Mouse (Mus musculus): ENCODE results near the gene Astn2. TPM values are rescaled to one million over a fixed set of nuclear protein-coding genes. Genes with fewer than 3 reads are reported as not detected.
A peak's percentile ranks its signal among the peaks of the same experiment; 100 is the strongest.

Astn2 gene
- not detected in 2 replicates for polyA plus RNA-seq (2012; ENCODE audit: insufficient read depth, insufficient read length, missing spikeins)

- no peak for TF ChIP-seq CTCF (IDR thresholded peaks at IDR 0.05; ENCODE audit: low read depth, low read length)
- TF ChIP-seq POLR2A (IDR thresholded peaks at IDR 0.05; ENCODE audit: borderline replicate concordance, low read depth, low read length): no peak
- Histone ChIP-seq H3K4me3 (ENCODE audit: insufficient read depth, low read length) (peak within 1 kb of the TSS; percentile 20), H3K4me1 (ENCODE audit: control insufficient read depth, insufficient read depth, low read length) (no peaks in the 10 kb centered on the region), H3K27ac (ENCODE audit: insufficient read depth, low read depth, low read length) (no peak within 1 kb of the TSS)
Observed at GRCm38 (mm10) chr4:66404201-66404711, at the start of gene Astn2. TSS of gene Astn2 (minus strand) at chr4:66404611.

GRCm38 (mm10) chr4:66450115-66450514 lies 45.7 kb upstream of the Astn2 start:
- Histone ChIP-seq H3K4me1 (ENCODE audit: control insufficient read depth, insufficient read depth, low read length) (no peaks in the 10 kb centered on the region), H3K27ac (ENCODE audit: insufficient read depth, low read depth, low read length) (no peak overlapping the region), H3K4me3 (ENCODE audit: insufficient read depth, low read length) (no peak overlapping the region)
- no peak for TF ChIP-seq POLR2A (IDR thresholded peaks at IDR 0.05; ENCODE audit: borderline replicate concordance, low read depth, low read length)
- TF ChIP-seq CTCF (IDR thresholded peaks at IDR 0.05; ENCODE audit: low read depth, low read length): no peak

- Histone ChIP-seq H3K27ac (ENCODE audit: insufficient read depth, low read depth, low read length) (no peak overlapping the region), H3K4me1 (ENCODE audit: control insufficient read depth, insufficient read depth, low read length) (no peaks in the 10 kb centered on the region), H3K4me3 (ENCODE audit: insufficient read depth, low read length) (no peak overlapping the region)
- TF ChIP-seq CTCF (IDR thresholded peaks at IDR 0.05; ENCODE audit: low read depth, low read length) (no peak), POLR2A (IDR thresholded peaks at IDR 0.05; ENCODE audit: borderline replicate concordance, low read depth, low read length) (no peak)
Observed at GRCm38 (mm10) chr4:66431256-66431655, 26.8 kb upstream of the Astn2 start.

DNA sequence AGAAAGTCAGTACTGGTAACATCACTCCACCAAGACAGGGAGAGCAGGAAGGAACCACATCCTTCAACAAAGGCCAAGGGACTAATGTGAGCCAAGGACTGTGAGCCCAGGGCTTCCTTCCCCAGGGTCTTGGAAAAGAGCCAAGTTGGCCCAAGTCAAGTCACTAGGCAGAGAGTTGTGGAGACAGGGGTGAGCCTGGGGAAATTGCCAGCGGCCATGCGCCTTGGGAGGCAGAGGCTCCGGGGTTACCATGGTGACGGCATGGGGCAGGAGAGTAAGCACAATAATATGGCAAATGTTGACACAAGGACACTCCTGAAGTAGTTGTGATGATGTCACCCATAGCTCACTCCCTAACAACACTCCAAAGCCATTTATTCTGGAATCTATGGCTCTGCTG lies 21.4 kb upstream of the Astn2 start:
- TF ChIP-seq CTCF (IDR thresholded peaks at IDR 0.05; ENCODE audit: low read depth, low read length) (no peak), POLR2A (IDR thresholded peaks at IDR 0.05; ENCODE audit: borderline replicate concordance, low read depth, low read length) (no peak)
- H3K27ac ChIP-seq (ENCODE audit: insufficient read depth, low read depth, low read length): no peak overlapping the region
- no peak overlapping the region for H3K4me3 ChIP-seq (ENCODE audit: insufficient read depth, low read length)
- H3K4me1 ChIP-seq (ENCODE audit: control insufficient read depth, insufficient read depth, low read length): no peaks in the 10 kb centered on the region

DNA sequence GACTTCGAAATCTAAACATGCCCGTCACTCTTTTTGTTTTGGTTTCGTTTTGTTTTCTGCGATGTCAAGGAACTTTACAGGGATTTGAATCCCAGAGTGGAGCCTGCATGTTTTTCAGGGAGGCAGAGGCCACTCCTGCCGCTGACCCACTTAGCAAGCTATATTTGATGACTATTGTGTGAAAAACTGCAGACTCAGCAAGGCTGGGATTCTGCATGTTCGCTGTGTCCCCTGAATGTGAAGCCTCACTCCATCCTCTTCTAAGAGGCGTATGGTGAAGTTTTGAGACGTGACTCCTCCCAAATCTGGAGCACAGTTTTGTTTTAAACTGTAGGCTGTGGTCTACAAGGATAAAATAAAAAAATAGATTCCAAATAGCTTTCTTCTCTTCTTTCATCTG lies 10.4 kb upstream of the Astn2 start:
- TF ChIP-seq CTCF (IDR thresholded peaks at IDR 0.05; ENCODE audit: low read depth, low read length) (no peak), POLR2A (IDR thresholded peaks at IDR 0.05; ENCODE audit: borderline replicate concordance, low read depth, low read length) (no peak)
- no peak overlapping the region for H3K4me3 ChIP-seq (ENCODE audit: insufficient read depth, low read length)

DNA sequence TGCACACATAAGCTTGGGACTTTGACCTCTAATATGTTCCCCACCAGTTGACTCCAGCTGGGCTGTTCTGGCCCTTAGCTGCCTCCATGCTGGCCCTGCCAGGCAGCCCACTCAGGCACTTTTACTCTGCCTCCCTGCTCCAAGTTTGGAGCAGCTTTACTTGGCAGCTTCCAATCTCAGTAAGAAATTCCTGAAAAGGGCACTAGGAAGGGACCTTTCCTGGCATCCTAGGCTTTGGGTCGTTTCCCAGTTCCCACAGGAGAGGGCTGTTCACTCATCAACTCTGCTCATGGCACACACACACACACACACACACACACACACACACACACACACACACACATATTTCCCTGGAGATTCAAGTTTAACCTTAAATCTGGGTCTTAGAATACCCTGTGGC lies 675 bp upstream of the Astn2 start:
- no peak overlapping the region for H3K27ac ChIP-seq (ENCODE audit: insufficient read depth, low read depth, low read length)
- no peaks in the 10 kb centered on the region for H3K4me1 ChIP-seq (ENCODE audit: control insufficient read depth, insufficient read depth, low read length)
- TF ChIP-seq CTCF (IDR thresholded peaks at IDR 0.05; ENCODE audit: low read depth, low read length) (no peak), POLR2A (IDR thresholded peaks at IDR 0.05; ENCODE audit: borderline replicate concordance, low read depth, low read length) (no peak)
- no peak overlapping the region for H3K4me3 ChIP-seq (ENCODE audit: insufficient read depth, low read length)

More for the DNA sequence above, 10.4 kb upstream of the Astn2 start:
- Histone ChIP-seq H3K27ac (ENCODE audit: insufficient read depth, low read depth, low read length) (no peak overlapping the region), H3K4me1 (ENCODE audit: control insufficient read depth, insufficient read depth, low read length) (no peaks in the 10 kb centered on the region)

DNA sequence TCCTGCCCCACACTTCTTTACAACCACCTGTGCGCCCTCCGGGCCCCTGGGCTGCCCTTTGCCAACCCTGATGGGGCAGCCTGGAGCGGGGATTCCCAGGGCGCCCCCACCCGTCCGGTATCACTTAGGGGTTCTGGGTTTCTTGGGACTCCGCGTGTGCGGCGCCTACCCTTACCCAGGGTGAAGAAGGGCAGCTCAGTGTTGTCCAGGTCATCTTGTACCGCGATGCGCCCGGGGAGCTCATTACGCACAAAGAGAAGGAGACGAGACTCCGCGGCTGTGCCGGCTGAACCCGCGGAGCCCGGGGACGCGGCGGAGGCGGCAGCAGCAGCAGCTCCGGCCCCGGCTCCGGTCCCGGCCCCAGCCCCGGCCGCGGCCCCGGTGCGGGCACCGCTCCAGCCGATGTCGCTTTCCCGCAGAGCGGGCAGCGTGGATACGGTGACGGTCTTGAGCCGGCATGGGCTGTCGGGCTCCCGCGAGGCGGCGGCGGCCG lies 657 bp downstream of the Astn2 start:
- no peak for TF ChIP-seq CTCF (IDR thresholded peaks at IDR 0.05; ENCODE audit: low read depth, low read length)
- TF ChIP-seq POLR2A (IDR thresholded peaks at IDR 0.05; ENCODE audit: borderline replicate concordance, low read depth, low read length): no peak
- Histone ChIP-seq H3K27ac (ENCODE audit: insufficient read depth, low read depth, low read length) (no peak overlapping the region), H3K4me1 (ENCODE audit: control insufficient read depth, insufficient read depth, low read length) (no peaks in the 10 kb centered on the region), H3K4me3 (ENCODE audit: insufficient read depth, low read length) (peak overlapping the region; percentile 20)

- no peak overlapping the region for H3K4me3 ChIP-seq (ENCODE audit: insufficient read depth, low read length)
- no peaks in the 10 kb centered on the region for H3K4me1 ChIP-seq (ENCODE audit: control insufficient read depth, insufficient read depth, low read length)
- H3K27ac ChIP-seq (ENCODE audit: insufficient read depth, low read depth, low read length): no peak overlapping the region
- TF ChIP-seq POLR2A (IDR thresholded peaks at IDR 0.05; ENCODE audit: borderline replicate concordance, low read depth, low read length) (no peak), CTCF (IDR thresholded peaks at IDR 0.05; ENCODE audit: low read depth, low read length) (no peak)
Observed at GRCm38 (mm10) chr4:66403116-66403707, 1.2 kb downstream of the Astn2 start.

DNA sequence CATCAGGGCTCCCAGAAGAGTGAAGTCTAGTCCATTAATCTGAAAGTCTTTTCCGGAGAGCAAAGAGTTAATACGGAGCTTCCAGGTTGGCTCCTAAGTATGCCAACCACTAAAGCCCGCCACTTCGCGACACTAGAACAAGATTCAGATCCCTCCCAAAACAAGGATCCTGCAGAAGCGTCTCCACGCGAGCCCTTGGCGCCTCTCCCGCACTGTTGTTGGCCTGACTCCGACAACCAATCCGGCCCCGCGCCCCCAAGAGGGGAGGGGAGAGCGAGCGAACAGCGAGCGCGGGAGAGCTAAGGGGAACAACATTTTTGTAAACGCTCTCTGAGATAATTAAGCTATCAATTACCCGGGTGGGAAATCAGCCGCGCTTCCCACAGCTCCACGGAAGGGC lies 1.8 kb downstream of the Astn2 start:
- Histone ChIP-seq H3K4me3 (ENCODE audit: insufficient read depth, low read length) (no peak overlapping the region), H3K4me1 (ENCODE audit: control insufficient read depth, insufficient read depth, low read length) (no peaks in the 10 kb centered on the region), H3K27ac (ENCODE audit: insufficient read depth, low read depth, low read length) (no peak overlapping the region)
- TF ChIP-seq CTCF (IDR thresholded peaks at IDR 0.05; ENCODE audit: low read depth, low read length) (no peak), POLR2A (IDR thresholded peaks at IDR 0.05; ENCODE audit: borderline replicate concordance, low read depth, low read length) (no peak)

DNA sequence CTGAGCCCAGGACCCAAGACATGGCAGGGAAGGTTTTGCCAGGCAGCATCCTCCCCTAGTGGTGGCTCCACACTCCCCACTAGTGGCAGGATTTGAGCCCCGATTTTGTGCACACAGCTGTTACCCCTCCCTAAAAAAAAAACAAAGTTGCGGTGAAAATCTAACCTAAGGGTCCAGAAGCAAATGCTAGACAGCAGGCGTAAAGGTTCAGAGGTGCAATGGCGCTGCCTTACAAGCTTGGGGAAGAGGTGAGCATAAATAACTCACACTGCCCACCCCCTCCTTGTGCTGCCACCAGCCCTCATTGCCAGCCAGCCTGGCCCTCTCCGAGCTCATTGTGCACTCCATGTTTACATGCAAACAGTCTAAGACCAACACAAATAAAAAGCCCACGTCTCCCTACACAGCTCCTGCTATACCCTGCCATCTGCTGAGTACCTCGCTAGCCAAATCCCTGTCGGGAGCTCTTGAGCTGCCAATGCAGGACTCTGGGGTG lies 3.2 kb downstream of the Astn2 start:
- H3K4me3 ChIP-seq (ENCODE audit: insufficient read depth, low read length): no peak overlapping the region
- no peak overlapping the region for H3K27ac ChIP-seq (ENCODE audit: insufficient read depth, low read depth, low read length)
- no peaks in the 10 kb centered on the region for H3K4me1 ChIP-seq (ENCODE audit: control insufficient read depth, insufficient read depth, low read length)
- TF ChIP-seq POLR2A (IDR thresholded peaks at IDR 0.05; ENCODE audit: borderline replicate concordance, low read depth, low read length): no peak
- TF ChIP-seq CTCF (IDR thresholded peaks at IDR 0.05; ENCODE audit: low read depth, low read length): no peak
